Mouse (Mus musculus) olfactory bulb, adult 2 months (tissue): ENCODE results near the gene Plekha3.

Source experiments
- CTCF ChIP-seq: fragments of 200-500 bp; IDR thresholded peaks from 2 replicates; pipeline ENCODE4 v1.5.1; 2012; ENCODE audit warnings: low read depth, mild to moderate bottlenecking, low read length, moderate library complexity; ENCODE audit not compliant: insufficient read depth
- POLR2A ChIP-seq: fragments of 200-500 bp; IDR thresholded peaks from 2 replicates; pipeline ENCODE4 v1.6.1; 2012; ENCODE audit warnings: mild to moderate bottlenecking, low read depth, low read length, moderate library complexity; ENCODE audit not compliant: insufficient read depth

DNA sequence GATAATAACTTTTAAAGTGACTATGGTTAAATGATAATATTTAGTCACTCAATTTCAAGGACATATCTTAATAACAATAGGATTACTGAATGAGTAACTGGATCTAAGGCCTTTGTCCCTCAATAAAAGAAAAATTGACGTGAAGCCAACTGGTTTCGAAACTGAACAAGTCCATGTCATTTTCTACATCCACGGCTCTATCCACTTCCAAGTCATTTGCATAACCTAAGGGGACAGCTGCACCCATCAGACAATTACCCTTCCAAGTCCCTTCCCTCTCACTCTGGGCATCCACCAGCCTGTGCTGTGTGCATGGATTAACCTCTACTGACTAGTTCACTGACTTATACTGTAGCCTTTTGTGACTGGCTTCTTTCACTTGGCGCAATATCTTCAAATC lies 43.5 kb upstream of the Plekha3 start:
- TF ChIP-seq CTCF (no peak), POLR2A (no peak)
